Mouse (Mus musculus) lung, embryonic 14.5 days (tissue): ENCODE measurements around the gene 1700011L22Rik. TPM values are rescaled to one million over a fixed set of nuclear protein-coding genes. Genes with fewer than 3 reads are reported as not detected.

ENCODE experiments used
- ATAC-seq: fragments of 200-750 bp; cut with Nextera tagmentation; 2 replicates; pipeline ENCODE4 v1.8.0; 2017; ENCODE audit warnings: mild to moderate bottlenecking, moderate TSS enrichment, moderate library complexity; ENCODE audit not compliant: insufficient read depth
- DNase-seq: peaks from one replicate; pipeline ENCODE4 v3.0.0-alpha.2; 2015
- H3K27ac ChIP-seq: fragments of 300-500 bp; sonication (generic); 2 replicates; pipeline ENCODE4 v1.5.1; 2014; ENCODE audit warnings: low read depth, mild to moderate bottlenecking, moderate library complexity
- H3K27me3 ChIP-seq: fragments of 300-500 bp; sonication (generic); 2 replicates; pipeline ENCODE4 v1.6.1; 2014; ENCODE audit warnings: low read length, control low read depth; ENCODE audit not compliant: insufficient read depth
- H3K36me3 ChIP-seq: fragments of 300-500 bp; sonication (generic); 2 replicates; pipeline ENCODE4 v1.6.1; 2014; ENCODE audit warnings: control low read depth; ENCODE audit not compliant: insufficient read depth
- H3K4me1 ChIP-seq: fragments of 300-500 bp; sonication (generic); 2 replicates; pipeline ENCODE4 v1.6.1; 2014; ENCODE audit warnings: antibody characterized with exemption, control low read depth; ENCODE audit not compliant: insufficient read depth
- H3K4me2 ChIP-seq: fragments of 300-500 bp; sonication (generic); 2 replicates; pipeline ENCODE4 v1.6.1; 2014; ENCODE audit warnings: mild to moderate bottlenecking
- H3K4me3 ChIP-seq: fragments of 300-500 bp; sonication (generic); 2 replicates; pipeline ENCODE4 v1.5.1; 2014; ENCODE audit warnings: low read depth, low read length
- H3K9ac ChIP-seq: fragments of 300-500 bp; sonication (generic); 2 replicates; pipeline ENCODE4 v1.6.1; 2014
- H3K9me3 ChIP-seq: fragments of 300-500 bp; sonication (generic); 2 replicates; pipeline ENCODE4 v1.6.1; 2016; ENCODE audit warnings: low read depth, low read length, control low read depth
- CTCF ChIP-seq: IDR thresholded peaks from 2 replicates; pipeline ENCODE4 v1.5.1; 2016; ENCODE audit warnings: antibody characterized with exemption, low read depth
- WGBS: fragments of 180-500 bp; shearing (Covaris S2); extraction: QIAGEN DNeasy Blood & Tissue Kit; methylation state at CpG from one replicate; pipeline ENCODE4 v1.1.7; 2014; 5-methylcytosine and 5-hydroxymethylcytosine counted together
- polyA plus RNA-seq: library from polyadenylated mRNA; unstranded; fragments of >200 nt; fragmentation: Nextera tagmentation; extraction: Ambion mirVana; gene quantifications from 2 replicates; pipeline ENCODE4 v1.2.1, GENCODE M21; 2014

1700011L22Rik gene
- polyA plus RNA-seq, 1 experiment from 2014 or later, result not detected

GRCm38 (mm10) chr8:79243422-79243821, 4.9 kb downstream of the 1700011L22Rik start:
- no peak for ATAC-seq
- WGBS, result 51% methylated on average over 2 of the region's 2 CpGs

GRCm38 (mm10) chr8:79239996-79240395, 8.4 kb downstream of the 1700011L22Rik start:
- ATAC-seq (no peak), DNase-seq (peak; percentile 41)
- no peaks in the 10 kb centered on the region for H3K27me3 ChIP-seq
- no peaks in the 10 kb centered on the region for H3K36me3 ChIP-seq
- 73% methylated on average over 7 of the region's 7 CpGs for WGBS
- H3K4me1 ChIP-seq, result no peaks in the 10 kb centered on the region
- TF ChIP-seq CTCF, result no peak
- no peak overlapping the region for H3K4me2 ChIP-seq
- no peaks in the 10 kb centered on the region for H3K9me3 ChIP-seq
- H3K4me3 ChIP-seq, result no peak overlapping the region
- H3K9ac ChIP-seq, result no peak overlapping the region
- H3K27ac ChIP-seq, result no peak overlapping the region

More at GRCm38 (mm10) chr8:79243422-79243821, 4.9 kb downstream of the 1700011L22Rik start:
- H3K4me3 ChIP-seq, result no peak overlapping the region
- no peak overlapping the region for H3K27ac ChIP-seq
- no peak for DNase-seq
- TF ChIP-seq CTCF, result no peak
- H3K27me3 ChIP-seq, result no peaks in the 10 kb centered on the region
- no peaks in the 10 kb centered on the region for H3K36me3 ChIP-seq
- H3K4me1 ChIP-seq, result peaks cover 9% of the 10 kb centered on the region; the same call in 1 of the 2 replicates
- H3K9me3 ChIP-seq, result no peaks in the 10 kb centered on the region
- H3K9ac ChIP-seq, result no peak overlapping the region
- H3K4me2 ChIP-seq, result no peak overlapping the region

- Histone ChIP-seq H3K4me1 (no peaks in the 10 kb centered on the region), H3K4me3 (no peak overlapping the region), H3K27ac (no peak overlapping the region), H3K9me3 (no peaks in the 10 kb centered on the region), H3K36me3 (no peaks in the 10 kb centered on the region), H3K9ac (no peak overlapping the region), H3K27me3 (no peaks in the 10 kb centered on the region), H3K4me2 (no peak overlapping the region)
- WGBS, result 63% methylated on average over 3 of the region's 3 CpGs
- TF ChIP-seq CTCF, result no peak
- DNase-seq (no peak), ATAC-seq (no peak)
These were observed 9.1 kb downstream of the 1700011L22Rik start for GRCm38 (mm10) chr8:79239320-79239719.

DNA sequence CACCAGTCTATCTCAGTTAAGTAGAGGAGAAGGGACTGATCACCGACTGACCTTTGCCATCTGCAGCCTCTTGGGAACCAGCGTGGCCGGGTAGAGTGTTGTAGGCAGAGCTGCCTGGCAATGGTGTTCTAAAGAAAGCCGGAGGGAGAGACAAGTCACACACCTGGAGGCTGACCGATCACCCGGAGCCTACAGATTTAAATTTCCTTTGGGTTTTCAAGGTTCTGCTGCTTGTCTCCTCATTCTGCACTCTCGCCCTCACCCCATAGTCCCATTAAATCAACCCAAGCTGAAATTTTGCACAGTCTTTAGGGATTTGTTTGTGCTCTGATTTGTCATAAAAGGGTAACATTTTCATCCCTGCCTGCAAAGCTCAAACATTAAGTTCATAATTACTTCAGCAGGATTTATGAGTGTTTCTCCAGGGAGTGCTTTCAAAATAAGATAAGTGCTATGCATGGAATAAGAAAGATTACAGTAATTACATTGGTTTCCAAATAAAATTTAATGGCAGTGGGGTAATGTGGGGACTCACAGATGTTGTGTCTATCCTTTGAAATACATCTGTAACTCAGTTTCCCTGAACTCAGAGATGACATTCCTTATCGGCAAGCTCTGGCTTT, 19.0 kb downstream of the 1700011L22Rik start:
- Histone ChIP-seq H3K4me2 (no peak overlapping the region), H3K9ac (no peak overlapping the region), H3K4me3 (no peak overlapping the region), H3K9me3 (no peaks in the 10 kb centered on the region), H3K4me1 (no peaks in the 10 kb centered on the region), H3K36me3 (no peaks in the 10 kb centered on the region), H3K27me3 (no peaks in the 10 kb centered on the region), H3K27ac (no peak overlapping the region)
- 85% methylated on average over 8 of the region's 8 CpGs for WGBS
- DNase-seq (no peak), ATAC-seq (no peak)
- TF ChIP-seq CTCF, result no peak

- Histone ChIP-seq H3K36me3 (no peaks in the 10 kb centered on the region), H3K9ac (no peak overlapping the region), H3K9me3 (no peaks in the 10 kb centered on the region), H3K27ac (no peak overlapping the region), H3K27me3 (no peaks in the 10 kb centered on the region), H3K4me3 (no peak overlapping the region), H3K4me1 (no peaks in the 10 kb centered on the region), H3K4me2 (no peak overlapping the region)
- TF ChIP-seq CTCF, result no peak
- no peak for ATAC-seq
- DNase-seq, result no peak
- 81% methylated on average over 3 of the region's 3 CpGs for WGBS
These were observed 20.5 kb downstream of the 1700011L22Rik start for GRCm38 (mm10) chr8:79227916-79228315.

DNA sequence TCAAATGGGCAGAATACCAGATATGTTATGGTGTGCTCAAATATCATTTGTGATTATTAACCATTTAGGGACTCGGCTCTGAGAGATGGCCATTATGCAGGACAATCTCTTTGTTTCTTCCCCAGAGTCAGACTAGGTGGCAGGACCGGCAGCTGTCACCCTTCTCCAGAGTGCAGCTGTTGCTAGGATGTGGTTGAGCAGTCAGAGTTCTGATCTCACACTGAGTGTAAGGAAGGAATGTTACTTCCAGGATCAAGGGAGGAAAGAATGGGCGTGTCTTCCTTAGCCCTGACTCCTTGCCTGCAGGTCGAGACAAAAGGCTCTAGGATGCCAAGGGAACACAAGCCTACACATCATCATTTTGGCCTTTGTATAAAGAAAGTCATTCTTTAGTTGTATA, 21.2 kb downstream of the 1700011L22Rik start:
- H3K4me2 ChIP-seq, result no peak overlapping the region
- no peak for DNase-seq
- no peaks in the 10 kb centered on the region for H3K36me3 ChIP-seq
- H3K9ac ChIP-seq, result no peak overlapping the region
- ATAC-seq, result no peak
- no peak overlapping the region for H3K4me3 ChIP-seq
- H3K27ac ChIP-seq, result no peak overlapping the region
- H3K27me3 ChIP-seq, result no peaks in the 10 kb centered on the region
- TF ChIP-seq CTCF, result no peak
- no peaks in the 10 kb centered on the region for H3K9me3 ChIP-seq
- H3K4me1 ChIP-seq, result 0 out of 2 replicates have a peak, but pooled peaks cover 2% of the 10 kb centered on the region
- 66% methylated on average over 4 of the region's 4 CpGs for WGBS

GRCm38 (mm10) chr8:79226046-79226445, 22.3 kb downstream of the 1700011L22Rik start:
- TF ChIP-seq CTCF, result no peak
- DNase-seq (no peak), ATAC-seq (no peak)
- H3K9me3 ChIP-seq, result no peaks in the 10 kb centered on the region
- H3K27me3 ChIP-seq, result no peaks in the 10 kb centered on the region
- no peaks in the 10 kb centered on the region for H3K36me3 ChIP-seq
- 80% methylated on average over 3 of the region's 3 CpGs for WGBS
- no peak overlapping the region for H3K4me3 ChIP-seq
- H3K9ac ChIP-seq, result no peak overlapping the region
- 0 out of 2 replicates have a peak, but pooled peaks cover 6% of the 10 kb centered on the region for H3K4me1 ChIP-seq
- no peak overlapping the region for H3K27ac ChIP-seq
- no peak overlapping the region for H3K4me2 ChIP-seq
